Mouse (Mus musculus) CH12.LX (cell line): Measurements from ENCODE around the gene Abtb2. TPM values are rescaled to one million over a fixed set of nuclear protein-coding genes. Genes with fewer than 3 reads are reported as not detected.

ENCODE experiments used
- DNase-seq: peaks from one replicate; pipeline ENCODE4 v3.0.0-alpha.2; 2013; ENCODE audit errors: extremely low read depth
- H3K27ac ChIP-seq: 2 replicates; pipeline ENCODE4 v1.5.1; 2012; ENCODE audit warnings: low read depth, mild to moderate bottlenecking, control low read depth, moderate library complexity; ENCODE audit not compliant: insufficient read depth
- H3K27me3 ChIP-seq: replicated peaks from 2 replicates; pipeline ENCODE3; 2012; ENCODE audit warnings: inconsistent platforms
- H3K36me3 ChIP-seq, 2 experiments: replicated peaks in 1 of 2; 2 replicates each; pipeline versions ENCODE3 to v1.6.1; 2012; ENCODE audit warnings: inconsistent platforms in 1 of 2, low read length in 1 of 2, mild to moderate bottlenecking in 1 of 2, mixed read lengths in 1 of 2, moderate library complexity in 1 of 2; ENCODE audit not compliant: control insufficient read depth in 1 of 2, insufficient read depth in 1 of 2
- H3K4me1 ChIP-seq, 2 experiments: 2 replicates each; pipeline ENCODE4 v1.6.1; 2012; ENCODE audit warnings: inconsistent platforms in 1 of 2, moderate library complexity in 1 of 2; ENCODE audit not compliant: insufficient read depth in 2 of 2, control insufficient read depth in 1 of 2
- H3K4me2 ChIP-seq: 2 replicates; pipeline ENCODE4 v1.6.1; 2012; ENCODE audit warnings: low read depth, mild to moderate bottlenecking, control low read depth; ENCODE audit not compliant: poor library complexity, insufficient read depth, severe bottlenecking
- H3K4me3 ChIP-seq, 3 experiments: fragments of 150-350 bp in 1 of 3; sonication (generic) in 1 of 3; replicated peaks in 1 of 3; 2 replicates each; pipeline versions ENCODE3 to v1.5.1; 2011 to 2012; ENCODE audit warnings: low read depth in 2 of 3, low read length in 2 of 3, mild to moderate bottlenecking in 2 of 3, moderate library complexity in 2 of 3, control low read depth in 1 of 3, improper control_type of control experiment in 1 of 3, inconsistent platforms in 1 of 3, mixed read lengths in 1 of 3; ENCODE audit not compliant: poor library complexity in 1 of 3
- H3K79me2 ChIP-seq: replicated peaks from 2 replicates; pipeline ENCODE4 v1.6.1; 2012; ENCODE audit warnings: mild to moderate bottlenecking, moderate library complexity; ENCODE audit not compliant: control insufficient read depth, poor library complexity, insufficient read depth, severe bottlenecking; ENCODE audit errors: extremely low read depth
- H3K9ac ChIP-seq: 2 replicates; pipeline ENCODE4 v1.6.1; 2012; ENCODE audit warnings: low read depth, mild to moderate bottlenecking, control low read depth, moderate library complexity; ENCODE audit not compliant: insufficient read depth
- H3K9me3 ChIP-seq: replicated peaks from 2 replicates; pipeline ENCODE3; 2012; ENCODE audit warnings: low read length, inconsistent platforms, mixed read lengths
- BHLHE40 ChIP-seq: IDR thresholded peaks from 2 replicates; pipeline ENCODE4 v1.6.1; 2011; ENCODE audit warnings: mild to moderate bottlenecking, low read depth, low read length, improper control_type of control experiment
- CHD2 ChIP-seq: IDR thresholded peaks from 2 replicates; pipeline ENCODE4 v1.6.1; 2011; ENCODE audit warnings: low read length, improper control_type of control experiment
- ETS1 ChIP-seq: conservative IDR thresholded peaks from 2 replicates; pipeline ENCODE4 v1.6.1; 2012; ENCODE audit warnings: low read depth, mild to moderate bottlenecking, inconsistent platforms, low read length, improper control_type of control experiment, moderate library complexity
- HCFC1 ChIP-seq: IDR thresholded peaks from 2 replicates; pipeline ENCODE4 v1.6.1; 2012; ENCODE audit warnings: low read depth, mild to moderate bottlenecking, inconsistent platforms, low read length, improper control_type of control experiment
- IRF4 ChIP-seq: IDR thresholded peaks from 2 replicates; pipeline ENCODE4 v1.6.1; 2014; ENCODE audit warnings: low read depth, mild to moderate bottlenecking, inconsistent platforms, low read length, improper control_type of control experiment
- JUN ChIP-seq: IDR thresholded peaks from 2 replicates; pipeline ENCODE4 v1.6.1; 2011; ENCODE audit warnings: low read depth, mild to moderate bottlenecking, low read length, improper control_type of control experiment, moderate library complexity; ENCODE audit not compliant: insufficient read depth
- JUND ChIP-seq: conservative IDR thresholded peaks from 2 replicates; pipeline ENCODE4 v1.6.1; 2011; ENCODE audit warnings: low read depth, low read length, improper control_type of control experiment
- KAT2A ChIP-seq: IDR thresholded peaks from 2 replicates; pipeline ENCODE4 v1.6.1; 2012; ENCODE audit warnings: low read length, improper control_type of control experiment, inconsistent platforms; ENCODE audit not compliant: insufficient replicate concordance
- MAFK ChIP-seq: IDR thresholded peaks from 2 replicates; pipeline ENCODE4 v1.6.1; 2011; ENCODE audit warnings: low read length, improper control_type of control experiment; ENCODE audit not compliant: insufficient replicate concordance
- MAX ChIP-seq: IDR thresholded peaks from 2 replicates; pipeline ENCODE4 v1.6.1; 2011; ENCODE audit warnings: low read length, improper control_type of control experiment
- MAZ ChIP-seq: IDR thresholded peaks from 2 replicates; pipeline ENCODE4 v1.6.1; 2012; ENCODE audit warnings: low read depth, mild to moderate bottlenecking, inconsistent platforms, low read length, improper control_type of control experiment, moderate library complexity
- MEF2A ChIP-seq: IDR thresholded peaks from 2 replicates; pipeline ENCODE4 v1.6.1; 2014; ENCODE audit warnings: low read depth, mild to moderate bottlenecking, inconsistent platforms, low read length, improper control_type of control experiment, borderline replicate concordance
- MYC ChIP-seq: IDR thresholded peaks from 2 replicates; pipeline ENCODE4 v1.6.1; 2011; ENCODE audit warnings: low read depth, mild to moderate bottlenecking, improper control_type of control experiment, low read length
- NRF1 ChIP-seq: IDR thresholded peaks from 2 replicates; pipeline ENCODE4 v1.6.1; 2014; ENCODE audit warnings: low read depth, mild to moderate bottlenecking, inconsistent platforms, low read length, improper control_type of control experiment, moderate library complexity
- PAX5 ChIP-seq: IDR thresholded peaks from 2 replicates; pipeline ENCODE4 v1.6.1; 2012; ENCODE audit warnings: low read length, inconsistent platforms, mixed read lengths
- POLR2AphosphoS2 ChIP-seq: IDR thresholded peaks from 2 replicates; pipeline ENCODE4 v1.6.1; 2011; ENCODE audit warnings: low read depth, low read length, improper control_type of control experiment
- RAD21 ChIP-seq: IDR thresholded peaks from 2 replicates; pipeline ENCODE4 v1.6.1; 2011; ENCODE audit warnings: low read depth, mild to moderate bottlenecking, low read length, improper control_type of control experiment, moderate library complexity
- SMC3 ChIP-seq: IDR thresholded peaks from 2 replicates; pipeline ENCODE4 v1.6.1; 2011; ENCODE audit warnings: low read depth, low read length, improper control_type of control experiment
- TBP ChIP-seq: conservative IDR thresholded peaks from 2 replicates; pipeline ENCODE4 v1.6.1; 2011; ENCODE audit warnings: low read depth, low read length, improper control_type of control experiment
- TCF12 ChIP-seq: IDR thresholded peaks from 2 replicates; pipeline ENCODE4 v1.6.1; 2014; ENCODE audit warnings: low read depth, mild to moderate bottlenecking, inconsistent platforms, low read length, improper control_type of control experiment
- ZC3H11A ChIP-seq: IDR thresholded peaks from 2 replicates; pipeline ENCODE4 v1.6.1; 2012; ENCODE audit warnings: low read depth, mild to moderate bottlenecking, inconsistent platforms, low read length, improper control_type of control experiment
- ZMIZ1 ChIP-seq: IDR thresholded peaks from 2 replicates; pipeline ENCODE4 v1.6.1; 2012; ENCODE audit warnings: low read depth, mild to moderate bottlenecking, inconsistent platforms, low read length, improper control_type of control experiment
- dilution Hi-C: fragments of 300-500 bp; cut with MboI; formaldehyde crosslinking; loops from 2 replicates; pipeline ENCODE4 v1.14.3; 2020; ENCODE audit warnings: low sequenced_read_pairs; ENCODE audit not compliant: extremely low pct_unique_long_range_greater_than_20kb, extremely low pct_ligation_motif_present
- in situ Hi-C: fragments of 300-500 bp; cut with MboI; formaldehyde crosslinking; loops from 3 replicates; pipeline ENCODE4 v1.14.3; 2019; ENCODE audit warnings: low sequenced_read_pairs, low pct_ligation_motif_present, low pct_unique_long_range_greater_than_20kb, mixed read lengths
- polyA plus RNA-seq: library from polyadenylated mRNA; unstranded; fragments of >175 nt; gene quantifications from 2 replicates; pipeline ENCODE4 v1.2.1, GENCODE M21; 2012; ENCODE audit warnings: low read depth; ENCODE audit not compliant: insufficient read length
- total RNA-seq, 2 experiments: library from RNA; depleted of rRNA; stranded (reverse); fragments of 300-350 nt in 1 of 2; fragments of >200 nt in 1 of 2; gene quantifications; 2 replicates each; pipeline ENCODE4 v1.2.3; 2012 to 2014

The Abtb2 gene
- total and polyA plus RNA-seq, 3 experiments = 2.9 to 7.7 (median 3.8) TPM

DNA sequence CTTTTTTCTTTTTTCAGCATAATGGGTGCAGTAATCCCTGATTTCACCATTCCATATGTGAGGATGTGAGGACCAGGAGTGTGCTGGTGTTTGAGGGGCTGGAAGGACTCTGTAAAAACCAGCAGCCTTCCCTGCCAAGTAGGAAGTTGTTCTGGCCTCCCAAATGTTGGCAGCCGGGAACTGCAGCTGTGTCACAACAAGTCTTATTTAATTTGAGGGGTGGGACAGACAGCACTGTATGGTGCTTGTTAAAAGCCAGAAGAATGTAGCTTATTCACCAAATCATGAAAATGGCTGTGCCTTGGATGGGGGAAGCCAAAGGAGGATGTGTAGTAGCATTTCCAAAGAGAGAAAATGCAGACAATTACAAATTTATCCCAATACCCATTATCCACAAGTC, 78.3 kb downstream of the Abtb2 start:
- dilution Hi-C loops = no loop called here
- no peak overlapping the region for H3K4me3 ChIP-seq
- no peaks in the 10 kb centered on the region; the same call in 1 of the 2 replicates for H3K79me2 ChIP-seq
- H3K36me3 ChIP-seq = no peaks in the 10 kb centered on the region
- H3K27ac ChIP-seq = no peak overlapping the region
- H3K9ac ChIP-seq = no peak overlapping the region
- TF ChIP-seq MEF2A = no peak
- TF ChIP-seq RAD21 = no peak
- TF ChIP-seq CHD2 = no peak
- no peak for TF ChIP-seq ZMIZ1
- no peak for TF ChIP-seq JUN
- no peak for TF ChIP-seq TCF12
- TF ChIP-seq, all 38 proteins: peak for 0
- in situ Hi-C loops = no loop called here
- no peak overlapping the region for H3K4me2 ChIP-seq
- DNase-seq = no peak
- no peaks in the 10 kb centered on the region for H3K9me3 ChIP-seq
- no peaks in the 10 kb centered on the region for H3K27me3 ChIP-seq
- H3K4me1 ChIP-seq = peaks cover 24 to 41% of the 10 kb centered on the region in 2 experiments

DNA sequence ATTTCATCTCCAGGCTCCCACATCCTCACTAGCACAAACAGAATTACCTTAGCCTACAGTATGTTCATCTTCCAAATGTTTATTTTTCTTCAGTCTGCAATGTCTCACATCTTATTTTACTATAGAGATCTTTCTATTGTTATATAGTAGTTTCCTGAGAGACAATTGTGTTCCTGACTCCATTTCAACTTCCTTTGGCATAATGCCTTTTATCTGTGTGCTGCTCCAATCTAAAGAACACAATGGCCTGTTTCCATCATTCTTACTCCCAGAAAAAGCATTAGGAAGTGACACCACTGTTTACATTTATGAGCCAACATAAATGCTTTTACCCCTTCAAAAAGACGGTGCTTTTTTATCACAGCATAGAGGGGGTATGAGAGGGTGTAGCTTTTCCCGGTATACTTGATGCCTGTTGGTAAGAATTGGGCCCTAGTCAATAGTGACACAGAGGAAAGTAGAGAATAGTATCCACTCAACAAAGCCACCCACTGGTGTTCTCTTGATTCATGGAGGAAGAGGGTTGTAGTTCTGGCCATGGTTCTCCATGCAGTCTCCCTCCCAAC, 84.3 kb downstream of the Abtb2 start:
- dilution Hi-C loops = no loop called here
- no peak overlapping the region for H3K27ac ChIP-seq
- in situ Hi-C loops = no loop called here

DNA sequence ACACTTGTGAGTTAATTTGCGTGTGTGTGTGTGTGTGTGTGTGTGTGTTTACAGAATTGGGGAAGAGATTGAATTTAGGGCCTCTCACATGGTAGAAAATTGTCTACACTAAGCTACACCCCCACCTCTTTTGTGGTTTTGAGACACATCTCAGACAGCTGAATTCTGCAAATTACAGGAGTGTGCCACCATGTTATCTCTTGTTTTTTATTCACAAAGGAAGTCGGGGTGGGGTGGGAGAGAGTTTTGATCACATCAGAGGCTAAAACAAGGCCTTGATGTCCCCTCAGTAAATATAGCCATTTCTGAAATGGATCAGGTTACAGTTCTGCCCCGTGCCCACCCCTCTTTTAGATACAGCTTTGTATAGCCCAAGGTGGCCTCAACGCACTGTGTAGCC, 86.0 kb downstream of the Abtb2 start:
- in situ Hi-C loops = no loop called here

More for the DNA sequence above, 84.3 kb downstream of the Abtb2 start:
- DNase-seq = no peak
- H3K27me3 ChIP-seq = no peaks in the 10 kb centered on the region
- H3K4me1 ChIP-seq = peaks cover 7 to 11% of the 10 kb centered on the region in 2 experiments
- no peaks in the 10 kb centered on the region for H3K36me3 ChIP-seq
- TF ChIP-seq MYC (no peak), JUND (no peak), MAX (no peak), NRF1 (no peak), JUN (no peak), TBP (no peak), CHD2 (no peak), PAX5 (no peak), ETS1 (no peak), HCFC1 (no peak), IRF4 (no peak), BHLHE40 (no peak), SMC3 (no peak), KAT2A (no peak)
- TF ChIP-seq, all 38 proteins: peak for 0
- H3K4me3 ChIP-seq = no peak overlapping the region
- no peaks in the 10 kb centered on the region for H3K9me3 ChIP-seq
- no peaks in the 10 kb centered on the region for H3K79me2 ChIP-seq
- H3K9ac ChIP-seq = no peak overlapping the region
- no peak overlapping the region for H3K4me2 ChIP-seq

More for the DNA sequence above, 86.0 kb downstream of the Abtb2 start:
- no peak overlapping the region for H3K9ac ChIP-seq
- DNase-seq = no peak
- H3K4me3 ChIP-seq = no peak overlapping the region
- H3K27me3 ChIP-seq = no peaks in the 10 kb centered on the region
- H3K27ac ChIP-seq = no peak overlapping the region
- TF ChIP-seq JUND (no peak), PAX5 (no peak), ZC3H11A (no peak), RAD21 (no peak), MEF2A (no peak), IRF4 (no peak), MAZ (no peak), POLR2AphosphoS2 (no peak), JUN (no peak), BHLHE40 (no peak), MAFK (no peak)
- no peaks in the 10 kb centered on the region for H3K9me3 ChIP-seq
- no peak overlapping the region for H3K4me2 ChIP-seq
- peaks cover 16 to 28% of the 10 kb centered on the region in 2 experiments for H3K4me1 ChIP-seq
- H3K79me2 ChIP-seq = no peaks in the 10 kb centered on the region
- dilution Hi-C loops = no loop called here
- H3K36me3 ChIP-seq = no peaks in the 10 kb centered on the region
